Comparison of ENCODE assay signal across 8 mouse cellular contexts in genomic region chrX:47912904-47913542, GRCm38 (mm10). TPM values are rescaled to one million over a fixed set of nuclear protein-coding genes. Genes with fewer than 3 reads are reported as not detected.
A peak's percentile ranks its signal among the peaks of the same experiment; 100 is the strongest.
DNase-seq lines count a peak whose midpoint lies in the region; ATAC-seq and TF ChIP-seq lines count a peak whose summit lies in the region.

No protein-coding gene starts in this region.

- ATAC-seq in CD4-positive, CD25-positive, alpha-beta regulatory T cell, adult 4 months: no peak
- ATAC-seq in hindbrain, embryonic 13.5 days (ENCODE audit: low FRiP score): peak; percentile 12; the same call in 1 of the 2 replicates
- ATAC-seq in liver, embryonic 11.5 days (replicated peaks; ENCODE audit: low FRiP score): peak; percentile 49
- no peak for ATAC-seq in midbrain, postnatal 0 days (ENCODE audit: low FRiP score)
- no peak for ATAC-seq in activated CD4-positive, CD25-positive, alpha-beta regulatory T cell, adult 4 months

- no peaks in the 10 kb centered on the region for H3K27me3 ChIP-seq in embryonic facial prominence, embryonic 10.5 days (replicated peaks; ENCODE audit: low read depth, poor library complexity, severe bottlenecking)
- H3K27me3 ChIP-seq in hindbrain, embryonic 13.5 days: no peaks in the 10 kb centered on the region
- H3K27me3 ChIP-seq in liver, embryonic 11.5 days (replicated peaks; ENCODE audit: control insufficient read depth, insufficient read depth, low read length): no peaks in the 10 kb centered on the region
- H3K27me3 ChIP-seq in midbrain, postnatal 0 days (ENCODE audit: insufficient read depth, low read length): no peaks in the 10 kb centered on the region

- 21% methylated on average over 8 of the region's 8 CpGs for WGBS in embryonic facial prominence, embryonic 10.5 days
- 33% methylated on average over 8 of the region's 8 CpGs for WGBS in hindbrain, embryonic 13.5 days
- 22% methylated on average over 8 of the region's 8 CpGs for WGBS in liver, embryonic 11.5 days
- 29% methylated on average over 8 of the region's 8 CpGs for WGBS in midbrain, postnatal 0 days

- H3K36me3 ChIP-seq in embryonic facial prominence, embryonic 10.5 days (replicated peaks): no peaks in the 10 kb centered on the region; the same call in 1 of the 2 replicates
- H3K36me3 ChIP-seq in hindbrain, embryonic 13.5 days: peaks cover 13% of the 10 kb centered on the region
- no peaks in the 10 kb centered on the region for H3K36me3 ChIP-seq in liver, embryonic 11.5 days (ENCODE audit: control insufficient read depth, insufficient read depth, low read length)
- H3K36me3 ChIP-seq in midbrain, postnatal 0 days (ENCODE audit: insufficient read depth, low read length): no peaks in the 10 kb centered on the region

- H3K4me3 ChIP-seq in embryonic facial prominence, embryonic 10.5 days: peak overlapping the region; percentile 74
- peak overlapping the region; percentile 60 for H3K4me3 ChIP-seq in hindbrain, embryonic 13.5 days
- peak overlapping the region; percentile 69 for H3K4me3 ChIP-seq in liver, embryonic 11.5 days (ENCODE audit: low read depth, low read length)
- peak overlapping the region; percentile 63 for H3K4me3 ChIP-seq in midbrain, postnatal 0 days (ENCODE audit: low read depth, low read length)

- H3K9me3 ChIP-seq in embryonic facial prominence, embryonic 10.5 days: no peaks in the 10 kb centered on the region
- no peaks in the 10 kb centered on the region for H3K9me3 ChIP-seq in hindbrain, embryonic 13.5 days
- H3K9me3 ChIP-seq in liver, embryonic 11.5 days (ENCODE audit: control insufficient read depth, low read length): no peaks in the 10 kb centered on the region
- no peaks in the 10 kb centered on the region for H3K9me3 ChIP-seq in midbrain, postnatal 0 days (ENCODE audit: low read length)

- peak overlapping the region; percentile 58 for H3K4me2 ChIP-seq in hindbrain, embryonic 13.5 days
- H3K4me2 ChIP-seq in liver, embryonic 11.5 days: peak overlapping the region; percentile 59
- H3K4me2 ChIP-seq in midbrain, postnatal 0 days (ENCODE audit: low read depth, low read length, poor library complexity, severe bottlenecking): peak overlapping the region; percentile 57

- H3K9ac ChIP-seq in hindbrain, embryonic 13.5 days: peak overlapping the region; percentile 78
- peak overlapping the region; percentile 76 for H3K9ac ChIP-seq in liver, embryonic 11.5 days (ENCODE audit: low read depth, low read length)
- H3K9ac ChIP-seq in midbrain, postnatal 0 days (replicated peaks; ENCODE audit: low read length, poor library complexity, severe bottlenecking): peak overlapping the region; percentile 80

- TF ChIP-seq CTCF in midbrain, postnatal 0 days (IDR thresholded peaks at IDR 0.05): no peak

- 0 out of 2 replicates have a peak, but pooled peaks cover 5% of the 10 kb centered on the region for H3K4me1 ChIP-seq in embryonic facial prominence, embryonic 10.5 days
- peaks cover 8% of the 10 kb centered on the region; the same call in 1 of the 2 replicates for H3K4me1 ChIP-seq in hindbrain, embryonic 13.5 days (replicated peaks)
- H3K4me1 ChIP-seq in liver, embryonic 11.5 days (replicated peaks; ENCODE audit: control insufficient read depth, insufficient read depth, low read length): no peaks in the 10 kb centered on the region
- no peaks in the 10 kb centered on the region for H3K4me1 ChIP-seq in midbrain, postnatal 0 days (ENCODE audit: insufficient read depth, low read length)

- 0 out of 2 replicates have a peak overlapping the region, but pooled peaks have one; percentile 94 for H3K27ac ChIP-seq in embryonic facial prominence, embryonic 10.5 days (replicated peaks)
- H3K27ac ChIP-seq in hindbrain, embryonic 13.5 days: no peak overlapping the region
- peak overlapping the region; percentile 13; the same call in 1 of the 2 replicates for H3K27ac ChIP-seq in liver, embryonic 11.5 days (ENCODE audit: low read depth, low read length)
- H3K27ac ChIP-seq in midbrain, postnatal 0 days (ENCODE audit: low read depth, low read length): no peak overlapping the region

- DNase-seq in CD4-positive, CD25-positive, alpha-beta regulatory T cell, adult 2 months (ENCODE audit: low read depth, low spot score): peak; percentile 11
- DNase-seq in ES-CJ7 (ENCODE audit: low read depth, low spot score): peak; percentile 27
- peak; percentile 14 for DNase-seq in embryonic facial prominence, embryonic 10.5 days (ENCODE audit: low spot score)
- DNase-seq in liver, embryonic 11.5 days (ENCODE audit: low spot score): peak; percentile 33
- DNase-seq in midbrain, postnatal 0 days (ENCODE audit: low spot score): no peak

RNA-seq across cellular contexts. Expression of gene Ocrl, which starts 0.8 kb away (rescaled TPM):
- polyA plus RNA-seq in CD4-positive, CD25-positive, alpha-beta regulatory T cell, adult 4 months (2017; shearing (Covaris generic)): 1 to 10 TPM; 7.0 to 8.4 TPM
- polyA plus RNA-seq in embryonic facial prominence, embryonic 10.5 days (2016; fragmentation: Nextera tagmentation; extraction: Ambion mirVana): 17.1 and 17.5 TPM in 2 replicates
- polyA plus RNA-seq in hindbrain, embryonic 13.5 days (2015; fragmentation: Nextera tagmentation; extraction: Ambion mirVana): 25.8 and 26.0 TPM in 2 replicates
- polyA plus RNA-seq in liver, embryonic 11.5 days (2014; fragmentation: Nextera tagmentation; extraction: Ambion mirVana): 11.8 and 12.8 TPM in 2 replicates
- total RNA-seq in midbrain, postnatal 0 days (2014; rRNA removed): 38.8 and 48.9 TPM in 2 replicates
- polyA plus RNA-seq in midbrain, postnatal 0 days (2015; fragmentation: Nextera tagmentation; extraction: Ambion mirVana): 28.1 and 30.9 TPM in 2 replicates
- 1 to 10 TPM; 4.8 to 5.5 TPM for polyA plus RNA-seq in activated CD4-positive, CD25-positive, alpha-beta regulatory T cell, adult 4 months (2017; shearing (Covaris generic))

RNA-seq across cellular contexts. Expression of gene Smarca1, which starts 20.2 kb away (rescaled TPM):
- polyA plus RNA-seq in CD4-positive, CD25-positive, alpha-beta regulatory T cell, adult 4 months (2017; shearing (Covaris generic)): not detected
- 14.7 and 17.9 TPM in 2 replicates for polyA plus RNA-seq in embryonic facial prominence, embryonic 10.5 days (2016; fragmentation: Nextera tagmentation; extraction: Ambion mirVana)
- 36.9 and 40.4 TPM in 2 replicates for polyA plus RNA-seq in hindbrain, embryonic 13.5 days (2015; fragmentation: Nextera tagmentation; extraction: Ambion mirVana)
- 14.9 and 17.0 TPM in 2 replicates for polyA plus RNA-seq in liver, embryonic 11.5 days (2014; fragmentation: Nextera tagmentation; extraction: Ambion mirVana)
- total RNA-seq in midbrain, postnatal 0 days (2014; rRNA removed): 42.0 and 50.0 TPM in 2 replicates
- 27.8 and 31.3 TPM in 2 replicates for polyA plus RNA-seq in midbrain, postnatal 0 days (2015; fragmentation: Nextera tagmentation; extraction: Ambion mirVana)
- polyA plus RNA-seq in activated CD4-positive, CD25-positive, alpha-beta regulatory T cell, adult 4 months (2017; shearing (Covaris generic)): not detected

Comparison
In these comparisons a context has a peak if more than half of its experiments do, and no peak if none do; other contexts are left out.
1. ATAC-seq: peak in hindbrain, embryonic 13.5 days (single experiment) and liver, embryonic 11.5 days (single experiment); none in CD4-positive, CD25-positive, alpha-beta regulatory T cell, adult 4 months (single experiment), midbrain, postnatal 0 days (single experiment) and activated CD4-positive, CD25-positive, alpha-beta regulatory T cell, adult 4 months (single experiment).
2. H3K27ac ChIP-seq: peak in embryonic facial prominence, embryonic 10.5 days (single experiment) and liver, embryonic 11.5 days (single experiment); none in hindbrain, embryonic 13.5 days (single experiment) and midbrain, postnatal 0 days (single experiment).
3. RNA of gene Smarca1, which starts 20.2 kb away (polyA plus RNA-seq): 36.9 to 40.4 TPM in hindbrain, embryonic 13.5 days, 27.8 to 31.3 TPM in midbrain, postnatal 0 days, 14.7 to 17.9 TPM in embryonic facial prominence, embryonic 10.5 days and 14.9 to 17.0 TPM in liver, embryonic 11.5 days; not detected in activated CD4-positive, CD25-positive, alpha-beta regulatory T cell, adult 4 months and not detected in CD4-positive, CD25-positive, alpha-beta regulatory T cell, adult 4 months; every median in the first group is over 10 times any median in the second.
4. Peak in every context shown above with its lines, with median percentiles within 50 percentile points of each other: H3K4me3 ChIP-seq, H3K4me2 ChIP-seq and H3K9ac ChIP-seq.